Mouse (Mus musculus) lung, postnatal 10 days (tissue): ENCODE data around the gene Smarcb1.
A peak's percentile ranks its signal among the peaks of the same experiment; 100 is the strongest.
"Not testable (repeated sequence)": the region's sequence is repeated elsewhere in the genome, so short reads cannot be mapped to it uniquely, and the experiment has no call there.

Source experiments
- DNase-seq: peaks from one replicate; pipeline ENCODE4 v3.0.0; 2021

The Smarcb1 gene

DNA sequence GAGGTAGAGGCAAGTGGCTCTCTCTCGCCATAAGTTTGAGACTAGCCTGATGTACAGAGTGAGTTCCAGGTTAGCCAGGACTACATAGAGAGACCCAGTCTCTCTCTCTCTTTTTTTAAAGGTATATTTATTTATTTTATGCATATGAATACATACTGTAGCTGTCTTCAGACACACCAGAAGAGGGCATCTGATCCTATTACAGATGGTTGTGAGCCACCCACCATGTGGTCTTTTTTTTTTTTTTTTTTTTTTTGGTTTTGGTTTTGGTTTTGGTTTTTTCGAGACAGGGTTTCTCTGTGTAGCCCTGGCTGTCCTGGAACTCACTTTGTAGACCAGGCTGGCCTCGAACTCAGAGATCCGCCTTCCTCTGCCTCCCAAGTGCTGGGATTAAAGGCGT is 33.9 kb downstream of the Smarcb1 start:
- not testable (repeated sequence) for DNase-seq

DNA sequence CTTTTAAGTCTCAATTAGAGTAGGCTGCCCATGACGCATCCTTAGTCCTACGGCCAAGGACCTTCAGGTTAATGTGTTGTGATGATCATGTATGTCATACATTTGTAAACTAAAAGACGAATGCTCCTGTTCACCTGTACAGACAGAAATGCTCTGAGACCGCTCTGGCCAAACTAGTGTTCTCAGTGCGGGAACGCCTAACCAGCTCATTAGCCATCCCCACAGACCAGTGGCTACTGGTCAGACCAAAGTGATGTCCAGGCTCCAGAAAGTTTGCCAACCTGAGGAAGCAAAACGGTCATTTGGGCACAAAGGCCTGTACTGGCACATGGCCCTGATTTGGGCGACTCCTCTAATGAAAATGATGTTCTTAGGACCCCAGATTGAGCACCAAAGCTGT is 36.7 kb downstream of the Smarcb1 start:
- DNase-seq, result no peak

DNA sequence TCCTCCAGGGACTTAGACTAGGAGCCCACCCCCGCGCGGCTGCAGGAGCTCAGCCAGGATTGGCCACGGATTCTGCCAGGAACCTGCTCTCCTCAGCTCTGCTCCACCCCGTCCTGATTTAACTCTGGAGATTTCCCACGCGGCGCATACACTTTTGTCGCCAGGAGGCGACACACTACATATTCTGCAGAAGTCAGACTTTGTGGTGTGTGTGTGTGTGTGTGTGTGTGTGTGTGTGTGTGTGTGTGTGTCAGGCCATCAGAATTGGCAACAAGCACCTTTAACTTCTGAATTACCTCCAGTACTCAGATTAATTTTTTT is 38.2 kb downstream of the Smarcb1 start:
- DNase-seq, result peak; percentile 92

- DNase-seq, result no peak
Measured at GRCm38 (mm10) chr10:75882433-75883231, 38.8 kb downstream of the Smarcb1 start.

- peak; percentile 6 for DNase-seq
Measured at GRCm38 (mm10) chr10:75881578-75882432, 39.6 kb downstream of the Smarcb1 start.

- DNase-seq, result no peak
Measured at GRCm38 (mm10) chr10:75880771-75881577, 40.4 kb downstream of the Smarcb1 start.

DNA sequence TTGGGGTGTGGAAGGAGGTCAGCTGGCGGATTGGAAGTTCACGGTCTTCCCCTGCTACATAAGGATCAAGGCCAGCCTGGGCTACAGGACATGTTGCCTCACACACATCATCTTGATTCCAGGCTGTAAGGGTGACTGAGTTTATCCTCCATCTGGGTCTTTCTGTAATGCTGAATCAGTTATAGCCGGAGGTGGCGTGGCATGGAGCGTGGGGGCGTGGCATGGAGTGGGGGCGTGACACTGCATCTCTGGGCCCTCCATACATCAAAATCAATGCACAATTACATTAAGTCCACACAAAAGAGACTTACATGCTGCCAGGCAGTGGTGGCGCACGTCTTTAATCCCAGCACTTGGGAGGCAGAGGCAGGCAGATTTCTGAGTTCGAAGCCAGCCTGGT is 41.1 kb downstream of the Smarcb1 start:
- DNase-seq, result no peak

- DNase-seq, result no peak
Measured at GRCm38 (mm10) chr10:75878836-75879235, 42.6 kb downstream of the Smarcb1 start.

DNA sequence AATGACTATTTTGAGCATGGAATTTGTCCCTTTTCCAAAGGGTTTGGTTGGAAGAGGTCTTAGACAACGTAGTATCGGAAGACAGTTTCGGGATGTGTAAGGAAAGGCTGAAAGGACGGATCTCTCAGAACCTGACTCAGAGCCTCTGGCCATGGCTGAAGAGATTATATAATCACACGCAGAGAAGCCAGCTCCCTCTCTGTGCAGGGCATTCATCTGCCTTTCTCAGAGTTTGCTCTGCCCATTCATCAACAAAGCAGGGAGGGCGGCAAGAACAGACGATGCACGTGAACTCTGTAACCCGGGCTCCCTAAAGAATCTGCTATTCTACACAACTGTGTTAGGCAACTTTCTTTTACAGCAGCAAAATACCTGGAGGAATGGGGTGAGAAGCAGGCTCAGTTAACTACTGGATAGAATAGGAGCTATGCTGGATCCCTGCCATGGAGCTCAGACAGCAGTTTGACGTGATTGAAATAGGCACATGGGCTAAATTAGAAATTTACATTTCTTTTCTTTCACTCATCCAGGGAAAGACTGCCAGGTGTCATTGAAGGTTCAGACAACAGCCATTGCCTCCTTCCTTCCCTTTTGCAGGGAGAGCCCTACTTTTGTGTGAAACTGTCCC is 47.8 kb downstream of the Smarcb1 start:
- DNase-seq, result no peak

GRCm38 (mm10) chr10:75872915-75873542 is 48.4 kb downstream of the Smarcb1 start:
- DNase-seq, result peak; percentile 91

GRCm38 (mm10) chr10:75872025-75872914 is 49.1 kb downstream of the Smarcb1 start:
- DNase-seq, result no peak

GRCm38 (mm10) chr10:75861587-75861986 is 59.8 kb downstream of the Smarcb1 start:
- no peak for DNase-seq

DNA sequence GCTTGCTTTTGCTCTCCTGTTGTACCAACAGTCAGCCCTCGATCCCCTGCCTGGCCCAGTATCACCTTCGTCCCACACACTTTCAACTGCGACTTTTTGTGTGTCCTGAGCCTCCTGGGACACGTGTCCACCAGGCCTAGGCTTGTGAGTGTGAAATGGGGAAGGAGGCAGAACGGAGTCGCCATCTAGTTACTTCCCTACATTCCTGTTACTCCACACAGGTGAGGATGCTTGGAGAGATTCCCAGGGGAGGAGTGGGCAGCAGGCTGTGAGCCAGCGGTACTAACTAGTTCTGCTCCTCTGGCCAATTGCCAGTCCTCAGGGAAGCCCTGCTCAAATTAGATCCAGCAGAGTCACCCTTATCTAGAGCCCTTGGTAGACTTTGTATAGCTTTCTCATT is 60.7 kb downstream of the Smarcb1 start:
- peak; percentile 34 for DNase-seq

GRCm38 (mm10) chr10:75859786-75860470 is 61.5 kb downstream of the Smarcb1 start, which contains the start of gene Mif:
Gene Mif (minus strand): TSS chr10:75860240.
- DNase-seq, result peak; percentile 90

DNA sequence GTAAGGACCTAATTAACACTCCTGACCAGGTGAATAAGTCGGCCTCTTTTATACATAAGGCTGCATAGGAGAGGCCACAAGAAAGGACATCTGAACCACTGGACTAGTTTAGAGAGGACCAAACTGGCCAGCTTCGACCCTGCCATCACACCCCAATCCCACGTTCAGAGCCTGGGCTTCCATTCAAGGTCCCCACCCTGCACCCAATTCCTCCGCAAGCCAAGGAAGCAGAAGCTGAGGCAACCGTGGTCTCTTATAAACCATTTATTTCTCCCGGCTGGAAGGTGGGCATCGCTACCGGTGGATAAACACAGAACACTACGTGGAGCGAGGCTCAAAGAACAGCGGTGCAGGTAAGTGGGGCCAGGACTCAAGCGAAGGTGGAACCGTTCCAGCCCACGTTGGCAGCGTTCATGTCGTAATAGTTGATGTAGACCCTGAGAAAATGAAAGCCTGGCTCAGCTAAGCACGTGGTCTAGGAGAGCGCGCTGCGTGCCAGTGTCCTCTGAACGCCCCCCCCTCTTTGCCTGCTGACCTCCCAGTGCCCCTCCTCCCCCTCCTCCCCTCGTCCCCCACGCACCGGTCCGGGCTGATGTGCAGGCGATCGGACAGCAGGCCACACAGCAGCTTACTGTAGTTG is 62.2 kb downstream of the Smarcb1 start:
- DNase-seq, result peak; percentile 43

DNA sequence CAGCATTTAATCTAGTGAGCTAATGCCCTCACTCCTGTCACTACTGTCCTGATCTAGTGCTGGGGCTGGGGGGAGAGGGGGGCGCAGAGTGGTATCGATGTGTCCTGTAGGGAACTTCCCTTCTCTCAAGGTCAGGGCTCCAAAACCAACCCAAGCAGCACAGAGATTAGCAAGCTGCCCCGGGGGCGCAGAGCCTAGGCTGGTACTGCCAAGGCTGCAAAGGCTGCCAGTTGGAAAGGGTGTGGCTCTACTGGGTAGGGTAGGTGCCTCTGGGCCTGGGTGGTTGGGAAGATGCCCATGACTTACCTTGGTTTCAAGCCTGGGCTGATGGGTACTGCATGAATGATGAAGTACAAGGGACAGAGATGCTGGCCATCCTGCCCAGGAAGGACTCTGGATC is 63.8 kb downstream of the Smarcb1 start:
- DNase-seq, result no peak

DNA sequence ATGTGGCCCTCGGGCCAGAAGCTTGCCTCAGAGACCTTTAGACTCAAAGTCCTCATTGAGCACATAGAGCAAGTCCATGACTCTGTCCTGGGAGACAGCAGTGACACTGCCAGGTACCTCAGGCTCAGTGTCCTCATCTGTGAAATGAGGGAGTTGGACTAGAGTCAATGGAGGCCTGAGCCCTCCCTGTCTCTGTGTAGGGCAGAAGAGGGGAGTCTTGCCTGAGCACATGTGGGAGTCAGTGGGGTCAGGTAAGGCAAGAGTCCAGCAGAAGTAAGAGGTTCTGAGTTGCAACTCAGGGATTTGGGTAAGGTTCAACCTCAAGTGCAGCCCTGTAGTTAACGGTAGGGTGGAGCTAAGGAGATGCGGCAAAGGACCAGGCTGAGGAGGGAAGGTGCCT is 64.4 kb downstream of the Smarcb1 start:
- DNase-seq, result no peak

GRCm38 (mm10) chr10:75856155-75856907 is 65.1 kb downstream of the Smarcb1 start:
- no peak for DNase-seq

GRCm38 (mm10) chr10:75855416-75855981 is 65.9 kb downstream of the Smarcb1 start:
- no peak for DNase-seq
